Mouse (Mus musculus): Measurements from ENCODE around the gene Ccpg1. TPM values are rescaled to one million over a fixed set of nuclear protein-coding genes. Genes with fewer than 3 reads are reported as not detected.

Gene Ccpg1
- total RNA-seq, 2 experiments from 2014 or later: 52.8 to 65.1 TPM

DNA sequence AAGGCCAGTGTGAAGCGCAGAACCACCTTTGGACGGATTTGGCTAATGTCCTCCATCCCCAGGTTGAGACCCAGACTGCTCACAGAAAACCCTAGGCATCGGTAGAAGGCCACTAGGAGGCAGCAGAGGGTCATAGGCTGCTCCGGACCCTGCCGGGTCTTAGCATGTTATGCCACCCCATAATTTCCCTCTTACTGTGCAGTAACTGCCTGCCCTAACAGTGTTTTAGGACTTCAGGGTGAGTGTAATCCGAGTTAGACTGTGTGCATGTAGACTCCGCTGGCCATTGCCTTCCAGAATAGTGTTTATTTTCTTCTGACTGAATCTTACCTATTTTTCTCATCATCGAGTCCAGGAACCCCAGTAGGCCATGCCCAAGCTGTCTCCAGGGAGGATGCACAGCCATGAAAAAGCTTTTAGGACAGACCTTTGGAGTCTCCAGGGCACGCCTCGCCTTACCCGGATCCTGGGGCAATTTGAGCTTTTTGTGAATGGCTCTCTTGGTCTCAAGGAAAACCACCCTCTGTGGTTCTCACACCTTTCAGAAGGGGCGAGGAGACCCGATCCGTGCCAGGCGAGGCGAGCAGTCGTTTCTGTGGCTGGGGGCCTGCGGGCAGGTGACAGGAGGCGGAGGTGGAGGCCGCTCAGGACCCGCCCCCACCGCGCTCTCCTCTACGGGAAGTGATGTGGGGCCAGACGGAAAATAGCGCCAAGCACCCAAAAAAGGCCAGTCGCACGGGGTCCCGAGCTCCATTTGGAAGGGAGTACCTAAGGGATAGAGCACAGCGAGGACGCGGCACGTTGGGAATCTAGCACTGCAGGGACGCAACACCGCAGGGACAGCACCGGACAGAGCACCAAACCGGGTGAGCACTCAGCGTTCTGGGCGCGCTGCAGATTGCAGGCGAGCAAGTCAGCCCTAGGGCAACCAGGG is 59.2 kb downstream of the Ccpg1 start, which contains the start of gene Rab27a:
Gene Rab27a, plus strand, starts transcription at position 709 of the 934 bp plus-strand sequence.
- DNase-seq: peak; percentile 46 to 77

DNA sequence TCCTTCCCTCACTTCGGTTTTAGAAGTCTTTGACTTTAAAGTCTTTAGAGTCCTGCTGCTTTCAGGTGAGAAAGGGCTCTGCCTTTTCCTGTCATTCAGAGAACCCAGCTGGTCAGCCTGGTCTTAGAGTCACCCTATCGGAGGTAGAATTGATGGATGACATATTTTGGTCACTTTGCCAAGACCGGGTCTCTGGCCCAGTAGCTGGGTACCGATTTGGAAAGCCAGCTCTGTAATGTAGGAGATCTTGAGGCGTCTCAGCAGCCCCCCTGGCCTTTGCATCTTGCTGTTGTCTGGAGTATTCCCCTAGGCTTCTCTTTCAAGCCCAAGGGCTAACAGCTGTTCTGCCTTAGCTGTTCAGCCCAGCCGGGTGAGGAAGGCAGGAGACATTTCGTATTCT is 60.0 kb downstream of the Ccpg1 start:
- intact Hi-C loops (cut with DNase I): no loop called here
- no peak for DNase-seq

More for the DNA sequence above, 59.2 kb downstream of the Ccpg1 start, which contains the start of gene Rab27a:
- intact Hi-C loops (cut with DNase I): loop anchor here (1.0 kb wide), 1 partner anchor 47 kb away; no protein-coding TSS in a partner anchor

DNA sequence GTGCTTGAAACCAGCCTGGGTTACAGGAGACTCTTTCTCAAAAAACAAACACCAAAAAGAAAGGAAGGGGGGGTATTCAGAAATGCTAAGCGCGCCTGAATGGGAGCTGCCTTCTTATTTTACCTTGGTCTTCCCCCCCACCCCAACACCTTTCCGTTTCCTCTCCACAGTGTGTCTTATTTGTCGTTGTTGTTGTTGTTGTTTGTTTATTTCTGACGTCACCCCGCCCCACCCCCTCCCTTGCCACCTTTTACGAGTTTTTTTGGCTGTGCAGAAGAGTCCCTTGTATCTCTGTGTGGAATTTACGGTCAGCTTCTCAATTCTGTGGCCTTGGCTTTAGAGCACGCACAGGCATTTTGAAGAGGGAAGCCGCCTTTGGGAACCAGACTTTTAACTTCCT is 60.5 kb downstream of the Ccpg1 start:
- no peak for DNase-seq
- intact Hi-C loops (cut with DNase I): no loop called here

DNA sequence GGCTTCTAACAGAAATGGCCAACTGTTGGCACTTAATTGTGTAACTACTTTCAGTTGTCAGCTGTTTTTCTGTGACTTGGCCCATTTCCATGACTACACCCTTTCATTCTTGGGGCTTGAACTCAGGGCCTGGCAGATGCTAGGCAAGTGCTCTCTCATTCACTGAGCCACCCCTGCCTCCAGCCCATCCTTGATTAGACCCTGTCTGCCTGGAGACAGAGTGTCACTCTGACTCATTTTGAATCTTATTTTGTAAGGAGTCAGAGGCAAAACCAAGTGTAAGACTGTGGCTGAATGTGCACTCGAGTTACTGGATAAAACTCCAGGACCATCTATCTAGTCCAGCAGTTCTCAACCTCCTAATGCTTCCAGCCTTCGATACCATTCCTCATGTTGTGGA is 62.7 kb downstream of the Ccpg1 start:
- intact Hi-C loops (cut with DNase I): no loop called here
- no peak for DNase-seq

DNA sequence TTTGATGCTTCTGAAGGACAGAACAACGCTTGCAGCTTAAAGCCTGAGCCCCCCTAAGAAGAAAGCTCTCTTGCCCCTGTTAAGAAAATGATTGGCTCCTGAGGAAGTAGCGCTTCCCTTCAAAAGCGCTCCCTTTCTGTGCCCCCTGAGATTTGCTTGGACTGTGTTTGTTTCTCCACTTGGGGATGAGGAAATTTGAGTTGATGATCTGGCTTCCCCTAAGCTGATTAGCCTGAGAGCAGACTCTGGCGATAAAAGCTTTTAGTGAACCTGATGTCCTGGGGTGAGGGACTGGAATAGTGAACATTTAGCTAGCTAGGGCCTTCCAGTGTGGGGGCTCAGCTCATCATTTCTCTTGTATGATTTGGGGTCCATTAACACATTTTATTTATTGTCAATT is 63.7 kb downstream of the Ccpg1 start:
- DNase-seq: no peak
- intact Hi-C loops (cut with DNase I): no loop called here

DNA sequence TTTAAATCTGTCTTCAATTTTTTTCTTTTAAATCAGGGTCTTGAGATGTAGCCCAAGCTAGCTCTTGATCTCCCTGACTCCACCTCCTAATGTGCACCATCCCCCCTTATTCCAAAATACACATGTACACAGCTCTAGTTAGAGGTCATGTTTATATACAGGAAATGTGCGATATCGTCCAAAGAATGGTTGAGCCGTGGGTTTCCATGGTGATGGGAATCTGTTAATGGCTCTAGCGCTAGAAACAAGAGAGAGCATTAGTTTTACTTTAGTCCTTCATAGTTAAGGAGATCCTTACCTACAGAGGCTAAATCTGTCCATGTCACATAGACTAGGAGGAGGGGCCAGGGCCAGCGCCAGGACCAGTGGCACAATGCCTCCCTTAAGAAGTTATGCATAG is 64.6 kb downstream of the Ccpg1 start:
- intact Hi-C loops (cut with DNase I): no loop called here

DNA sequence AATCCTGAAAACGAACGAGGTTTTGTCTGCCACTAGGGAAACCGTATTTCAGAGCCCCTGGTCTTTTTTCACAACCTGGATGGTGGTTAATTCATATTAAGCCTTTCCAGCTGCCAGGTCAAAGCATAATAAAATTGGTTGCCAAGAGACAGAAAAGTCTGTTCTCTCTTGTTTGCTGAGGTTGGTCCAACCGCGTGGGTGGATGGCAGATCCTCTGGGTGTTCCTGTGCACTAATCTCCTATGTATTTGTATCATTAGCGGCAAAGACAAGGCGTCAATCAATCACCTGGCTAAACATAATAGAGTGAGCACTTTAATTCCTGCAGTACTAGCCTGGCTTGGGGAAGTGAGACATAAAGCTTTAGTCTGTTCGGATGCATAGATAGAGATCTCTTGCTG is 65.4 kb downstream of the Ccpg1 start:
- intact Hi-C loops (cut with DNase I): no loop called here
- DNase-seq: no peak

More for the DNA sequence above, 64.6 kb downstream of the Ccpg1 start:
- DNase-seq: no peak

DNA sequence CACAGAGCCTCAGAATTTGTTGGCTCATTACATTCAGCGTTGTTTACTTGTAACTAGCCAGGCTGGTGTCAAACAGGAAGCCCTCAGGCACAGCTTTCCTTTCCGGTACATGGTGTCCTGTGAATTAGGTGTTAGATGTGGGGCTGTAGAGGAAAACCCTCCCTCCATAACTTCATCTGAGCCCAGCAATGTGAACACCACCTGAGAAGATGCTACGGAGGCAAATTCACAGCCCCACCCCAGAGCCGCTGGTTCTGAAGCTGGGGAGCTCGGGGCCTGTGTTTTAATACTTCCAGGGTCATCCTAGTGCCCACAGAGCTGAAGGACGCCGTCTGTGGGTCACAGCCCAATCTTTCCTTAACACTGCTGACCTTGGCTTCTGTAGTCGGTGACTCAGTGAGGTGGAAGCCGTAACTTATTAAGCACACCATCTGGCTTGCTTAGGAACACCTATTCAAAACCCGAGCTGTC is 70.2 kb downstream of the Ccpg1 start:
- intact Hi-C loops (cut with DNase I): no loop called here

DNA sequence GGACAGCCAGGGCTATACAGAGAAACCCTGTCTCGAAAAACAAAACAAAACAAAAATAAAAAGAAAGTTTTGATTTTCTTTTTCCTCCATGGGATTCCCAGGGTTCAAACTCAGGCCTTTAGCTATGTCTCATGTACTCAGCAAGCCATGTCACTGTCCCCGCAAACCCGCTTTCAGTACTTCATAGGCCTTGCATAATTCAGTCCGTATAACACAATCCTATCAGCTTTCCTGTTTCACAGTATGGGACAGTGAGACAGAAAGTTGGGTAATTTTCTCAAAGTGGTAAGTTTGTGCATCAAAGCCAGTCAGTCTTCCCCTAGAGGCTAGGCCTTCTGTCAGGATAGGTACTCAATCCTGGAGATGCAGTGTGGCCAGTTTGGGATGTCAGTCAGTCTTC is 74.0 kb downstream of the Ccpg1 start:
- intact Hi-C loops (cut with DNase I): no loop called here
- DNase-seq: no peak

More for the DNA sequence above, 70.2 kb downstream of the Ccpg1 start:
- DNase-seq: no peak

DNA sequence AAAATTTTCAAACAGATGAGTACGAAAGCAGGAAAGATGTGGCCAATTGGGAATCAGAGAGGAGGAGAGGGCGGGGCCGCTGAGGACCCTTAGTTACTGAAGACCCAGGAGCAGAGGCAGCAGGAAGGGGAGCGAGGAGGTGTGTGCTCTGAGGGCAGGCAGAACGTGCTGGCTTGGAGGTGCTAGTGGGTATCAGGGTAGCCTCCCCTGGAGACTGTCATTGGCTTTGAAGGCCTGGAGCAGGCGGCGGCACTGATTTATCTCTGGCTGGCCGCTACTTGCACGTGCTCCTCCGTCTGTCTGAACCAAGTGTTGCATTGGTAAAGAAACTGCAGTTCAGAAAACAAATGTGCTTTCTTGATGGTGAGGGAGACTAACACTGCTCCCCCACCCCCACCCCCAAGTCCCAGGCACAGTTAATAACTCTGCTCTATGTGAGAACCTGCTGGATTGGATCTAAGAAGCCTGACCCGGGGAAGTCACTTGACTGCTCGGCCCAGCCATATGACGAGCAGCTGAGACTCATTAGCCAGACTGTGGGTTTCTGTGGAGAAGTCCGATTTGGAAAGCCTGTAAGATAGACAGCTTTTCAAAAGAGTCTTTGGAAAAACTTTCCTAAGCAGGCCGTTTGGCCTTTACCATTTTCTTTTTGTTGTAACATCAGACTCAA is 78.5 kb downstream of the Ccpg1 start:
- intact Hi-C loops (cut with DNase I): no loop called here
- DNase-seq: no peak

Small RNA genes lying within 50 kb of the gene (microRNA-seq; reads per million reads assigned to microRNA genes)
- gene Gm27353: 0 reads per million in 2 experiments

Other genes starting within 250 kb of the Ccpg1 start
- under 1 TPM; 0.10 to 0.26 TPM for gene Prtg, start 178.6 kb upstream of the Ccpg1 start, total RNA-seq (2021)
- 10 to 100 TPM in 1 of 2 experiments, 1 to 10 TPM in 1; 6.4 to 10.2 TPM for gene Pygo1, start 59.8 kb upstream of the Ccpg1 start, total RNA-seq (2021)
- under 1 TPM; 0.64 to 0.72 TPM for gene Dyx1c1, start 26.6 kb upstream of the Ccpg1 start, total RNA-seq (2021)
- under 1 TPM in 1 of 2 experiments, not detected in 1; 0.17 TPM for gene Gm44503, start 26.6 kb upstream of the Ccpg1 start, total RNA-seq (2021)
- 10 to 100 TPM in 1 of 2 experiments, 1 to 10 TPM in 1; 9.1 to 10.8 TPM for gene Ccpg1os, start within 50 bp of the Ccpg1 start, total RNA-seq (2021)
- gene Pigb, start 54.9 kb downstream of the Ccpg1 start, total RNA-seq (2021): 1 to 10 TPM; 3.2 to 4.3 TPM
- gene Rab27a, start 59.4 kb downstream of the Ccpg1 start, total RNA-seq (2021): 1 to 10 TPM; 1.4 to 1.8 TPM
- not detected for gene Khdc3, start 116.4 kb downstream of the Ccpg1 start, total RNA-seq (2021)
- gene Gm20509, start 117.0 kb downstream of the Ccpg1 start, total RNA-seq (2021): not detected
- 10 to 100 TPM; 36.9 to 37.8 TPM for gene Rsl24d1, start 128.0 kb downstream of the Ccpg1 start, total RNA-seq (2021)

Data from gastrocnemius, postnatal 36 days (tissue).